Mouse (Mus musculus): ENCODE measurements around the gene Igf2bp3. TPM values are rescaled to one million over a fixed set of nuclear protein-coding genes. Genes with fewer than 3 reads are reported as not detected.

Gene Igf2bp3
- polyA plus RNA-seq, 1 experiment from 2014 or later, result 149 TPM

- Histone ChIP-seq H3K9ac (replicated peaks; ENCODE audit: low read length) (no peak overlapping the region), H3K4me3 (ENCODE audit: low read depth, low read length) (no peak overlapping the region), H3K4me2 (ENCODE audit: low read depth, low read length) (no peak overlapping the region), H3K36me3 (replicated peaks; ENCODE audit: control insufficient read depth, insufficient read depth, low read depth, low read length) (no peaks in the 10 kb centered on the region), H3K9me3 (replicated peaks; ENCODE audit: control insufficient read depth, low read length) (no peaks in the 10 kb centered on the region), H3K27ac (replicated peaks; ENCODE audit: low read depth, low read length) (no peak overlapping the region), H3K27me3 (ENCODE audit: control insufficient read depth, insufficient read depth, low read length) (no peaks in the 10 kb centered on the region), H3K4me1 (ENCODE audit: control insufficient read depth, insufficient read depth, low read length) (no peaks in the 10 kb centered on the region)
- DNase-seq (ENCODE audit: low spot score), result no peak
- 86% methylated on average over 5 of the region's 5 CpGs for WGBS
- ATAC-seq (replicated peaks; ENCODE audit: insufficient number of reproducible peaks, low FRiP score, low TSS enrichment, low read depth), result no peak
These were observed 65.4 kb downstream of the Igf2bp3 start for GRCm38 (mm10) chr6:49149202-49149930.

- Histone ChIP-seq H3K27me3 (ENCODE audit: control insufficient read depth, insufficient read depth, low read length) (no peaks in the 10 kb centered on the region), H3K4me3 (ENCODE audit: low read depth, low read length) (no peak overlapping the region), H3K9ac (replicated peaks; ENCODE audit: low read length) (no peak overlapping the region), H3K27ac (replicated peaks; ENCODE audit: low read depth, low read length) (no peak overlapping the region), H3K36me3 (replicated peaks; ENCODE audit: control insufficient read depth, insufficient read depth, low read depth, low read length) (no peaks in the 10 kb centered on the region), H3K4me2 (ENCODE audit: low read depth, low read length) (no peak overlapping the region), H3K9me3 (replicated peaks; ENCODE audit: control insufficient read depth, low read length) (no peaks in the 10 kb centered on the region), H3K4me1 (ENCODE audit: control insufficient read depth, insufficient read depth, low read length) (no peaks in the 10 kb centered on the region)
- ATAC-seq (replicated peaks; ENCODE audit: insufficient number of reproducible peaks, low FRiP score, low TSS enrichment, low read depth) (no peak), DNase-seq (ENCODE audit: low spot score) (no peak)
- 78% methylated on average over 4 of the region's 4 CpGs for WGBS
These were observed 66.0 kb downstream of the Igf2bp3 start for GRCm38 (mm10) chr6:49148781-49149180.

GRCm38 (mm10) chr6:49148368-49148767, 66.4 kb downstream of the Igf2bp3 start:
- 94% methylated on average over 7 of the region's 7 CpGs for WGBS
- DNase-seq (ENCODE audit: low spot score) (no peak), ATAC-seq (replicated peaks; ENCODE audit: insufficient number of reproducible peaks, low FRiP score, low TSS enrichment, low read depth) (no peak)
- H3K27me3 ChIP-seq (ENCODE audit: control insufficient read depth, insufficient read depth, low read length), result no peaks in the 10 kb centered on the region
- no peak overlapping the region for H3K4me3 ChIP-seq (ENCODE audit: low read depth, low read length)
- H3K4me2 ChIP-seq (ENCODE audit: low read depth, low read length), result no peak overlapping the region
- no peaks in the 10 kb centered on the region for H3K36me3 ChIP-seq (replicated peaks; ENCODE audit: control insufficient read depth, insufficient read depth, low read depth, low read length)
- no peak overlapping the region for H3K27ac ChIP-seq (replicated peaks; ENCODE audit: low read depth, low read length)
- H3K4me1 ChIP-seq (ENCODE audit: control insufficient read depth, insufficient read depth, low read length), result no peaks in the 10 kb centered on the region
- H3K9ac ChIP-seq (replicated peaks; ENCODE audit: low read length), result no peak overlapping the region
- H3K9me3 ChIP-seq (replicated peaks; ENCODE audit: control insufficient read depth, low read length), result no peaks in the 10 kb centered on the region

- WGBS, result 78% methylated on average over 2 of the region's 2 CpGs
- Histone ChIP-seq H3K4me1 (ENCODE audit: control insufficient read depth, insufficient read depth, low read length) (no peaks in the 10 kb centered on the region), H3K36me3 (replicated peaks; ENCODE audit: control insufficient read depth, insufficient read depth, low read depth, low read length) (no peaks in the 10 kb centered on the region), H3K27me3 (ENCODE audit: control insufficient read depth, insufficient read depth, low read length) (no peaks in the 10 kb centered on the region), H3K27ac (replicated peaks; ENCODE audit: low read depth, low read length) (no peak overlapping the region), H3K9ac (replicated peaks; ENCODE audit: low read length) (no peak overlapping the region), H3K4me3 (ENCODE audit: low read depth, low read length) (no peak overlapping the region), H3K4me2 (ENCODE audit: low read depth, low read length) (no peak overlapping the region), H3K9me3 (replicated peaks; ENCODE audit: control insufficient read depth, low read length) (no peaks in the 10 kb centered on the region)
- no peak for DNase-seq (ENCODE audit: low spot score)
- ATAC-seq (replicated peaks; ENCODE audit: insufficient number of reproducible peaks, low FRiP score, low TSS enrichment, low read depth), result no peak
These were observed 68.3 kb downstream of the Igf2bp3 start for GRCm38 (mm10) chr6:49146461-49146860.

- no peaks in the 10 kb centered on the region for H3K36me3 ChIP-seq (replicated peaks; ENCODE audit: control insufficient read depth, insufficient read depth, low read depth, low read length)
- 86% methylated on average over 9 of the region's 9 CpGs for WGBS
- no peaks in the 10 kb centered on the region for H3K27me3 ChIP-seq (ENCODE audit: control insufficient read depth, insufficient read depth, low read length)
- no peak overlapping the region for H3K4me3 ChIP-seq (ENCODE audit: low read depth, low read length)
- no peak overlapping the region for H3K27ac ChIP-seq (replicated peaks; ENCODE audit: low read depth, low read length)
- no peaks in the 10 kb centered on the region for H3K9me3 ChIP-seq (replicated peaks; ENCODE audit: control insufficient read depth, low read length)
- ATAC-seq (replicated peaks; ENCODE audit: insufficient number of reproducible peaks, low FRiP score, low TSS enrichment, low read depth), result no peak
- H3K4me2 ChIP-seq (ENCODE audit: low read depth, low read length), result no peak overlapping the region
- H3K9ac ChIP-seq (replicated peaks; ENCODE audit: low read length), result no peak overlapping the region
- DNase-seq (ENCODE audit: low spot score), result no peak
- no peaks in the 10 kb centered on the region for H3K4me1 ChIP-seq (ENCODE audit: control insufficient read depth, insufficient read depth, low read length)
These were observed 72.3 kb downstream of the Igf2bp3 start for GRCm38 (mm10) chr6:49142428-49142827.

- ATAC-seq (replicated peaks; ENCODE audit: insufficient number of reproducible peaks, low FRiP score, low TSS enrichment, low read depth), result no peak
- WGBS, result 84% methylated on average over 5 of the region's 5 CpGs
These were observed 73.6 kb downstream of the Igf2bp3 start for GRCm38 (mm10) chr6:49141125-49141524.

GRCm38 (mm10) chr6:49138159-49139051, 76.4 kb downstream of the Igf2bp3 start:
- Histone ChIP-seq H3K4me2 (ENCODE audit: low read depth, low read length) (no peak overlapping the region), H3K27ac (replicated peaks; ENCODE audit: low read depth, low read length) (no peak overlapping the region), H3K36me3 (replicated peaks; ENCODE audit: control insufficient read depth, insufficient read depth, low read depth, low read length) (no peaks in the 10 kb centered on the region), H3K4me3 (ENCODE audit: low read depth, low read length) (no peak overlapping the region), H3K9ac (replicated peaks; ENCODE audit: low read length) (no peak overlapping the region), H3K4me1 (ENCODE audit: control insufficient read depth, insufficient read depth, low read length) (no peaks in the 10 kb centered on the region), H3K9me3 (replicated peaks; ENCODE audit: control insufficient read depth, low read length) (no peaks in the 10 kb centered on the region), H3K27me3 (ENCODE audit: control insufficient read depth, insufficient read depth, low read length) (no peaks in the 10 kb centered on the region)
- 86% methylated on average over 17 of the region's 17 CpGs for WGBS
- DNase-seq (ENCODE audit: low spot score), result no peak
- no peak for ATAC-seq (replicated peaks; ENCODE audit: insufficient number of reproducible peaks, low FRiP score, low TSS enrichment, low read depth)

More at GRCm38 (mm10) chr6:49141125-49141524, 73.6 kb downstream of the Igf2bp3 start:
- DNase-seq (ENCODE audit: low spot score), result no peak
- no peaks in the 10 kb centered on the region for H3K4me1 ChIP-seq (ENCODE audit: control insufficient read depth, insufficient read depth, low read length)
- H3K4me3 ChIP-seq (ENCODE audit: low read depth, low read length), result no peak overlapping the region
- H3K27me3 ChIP-seq (ENCODE audit: control insufficient read depth, insufficient read depth, low read length), result no peaks in the 10 kb centered on the region
- no peak overlapping the region for H3K27ac ChIP-seq (replicated peaks; ENCODE audit: low read depth, low read length)
- no peak overlapping the region for H3K9ac ChIP-seq (replicated peaks; ENCODE audit: low read length)
- no peaks in the 10 kb centered on the region for H3K9me3 ChIP-seq (replicated peaks; ENCODE audit: control insufficient read depth, low read length)
- H3K4me2 ChIP-seq (ENCODE audit: low read depth, low read length), result no peak overlapping the region
- no peaks in the 10 kb centered on the region for H3K36me3 ChIP-seq (replicated peaks; ENCODE audit: control insufficient read depth, insufficient read depth, low read depth, low read length)

GRCm38 (mm10) chr6:49136739-49137138, 78.0 kb downstream of the Igf2bp3 start:
- no peak overlapping the region for H3K4me3 ChIP-seq (ENCODE audit: low read depth, low read length)

More at GRCm38 (mm10) chr6:49136739-49137138, 78.0 kb downstream of the Igf2bp3 start:
- no peak overlapping the region for H3K27ac ChIP-seq (replicated peaks; ENCODE audit: low read depth, low read length)
- no peak for DNase-seq (ENCODE audit: low spot score)
- no peaks in the 10 kb centered on the region for H3K9me3 ChIP-seq (replicated peaks; ENCODE audit: control insufficient read depth, low read length)
- WGBS, result 70% methylated on average over 5 of the region's 5 CpGs
- no peak overlapping the region for H3K9ac ChIP-seq (replicated peaks; ENCODE audit: low read length)
- no peak overlapping the region for H3K4me2 ChIP-seq (ENCODE audit: low read depth, low read length)
- ATAC-seq (replicated peaks; ENCODE audit: insufficient number of reproducible peaks, low FRiP score, low TSS enrichment, low read depth), result no peak
- no peaks in the 10 kb centered on the region; the same call in 1 of the 2 replicates for H3K36me3 ChIP-seq (replicated peaks; ENCODE audit: control insufficient read depth, insufficient read depth, low read depth, low read length)
- H3K27me3 ChIP-seq (ENCODE audit: control insufficient read depth, insufficient read depth, low read length), result no peaks in the 10 kb centered on the region
- no peaks in the 10 kb centered on the region for H3K4me1 ChIP-seq (ENCODE audit: control insufficient read depth, insufficient read depth, low read length)
